Mouse (Mus musculus) ES-E14 (cell line): Measurements from ENCODE around the gene Ubl5. TPM values are rescaled to one million over a fixed set of nuclear protein-coding genes. Genes with fewer than 3 reads are reported as not detected.

Experiments used
- DNase-seq: peaks from one replicate; pipeline ENCODE4 v3.0.0-alpha.2; 2013; ENCODE audit warnings: low read depth, low spot score
- H3K27ac ChIP-seq: 2 replicates; pipeline ENCODE4 v1.5.1; 2012; ENCODE audit warnings: low read depth, mild to moderate bottlenecking, low read length, moderate library complexity, mixed read lengths; ENCODE audit not compliant: poor library complexity, insufficient read depth, severe bottlenecking
- H3K36me3 ChIP-seq: 2 replicates; pipeline ENCODE4 v1.6.1; 2012; ENCODE audit warnings: mild to moderate bottlenecking, low read length, moderate library complexity, mixed read lengths; ENCODE audit not compliant: control insufficient read depth, poor library complexity, insufficient read depth, severe bottlenecking
- H3K4me1 ChIP-seq, 2 experiments: fragments of 150-350 bp in 1 of 2; sonication (generic) in 1 of 2; 2 replicates each; pipeline ENCODE4 v1.6.1; 2012; ENCODE audit warnings: low read length in 2 of 2, mild to moderate bottlenecking in 1 of 2, mixed read lengths in 1 of 2; ENCODE audit not compliant: control insufficient read depth in 2 of 2, insufficient read depth in 2 of 2, poor library complexity in 1 of 2
- H3K4me3 ChIP-seq, 2 experiments: fragments of 150-350 bp in 1 of 2; sonication (generic) in 1 of 2; 2 replicates each; pipeline ENCODE4 v1.5.1; 2012; ENCODE audit warnings: low read length in 2 of 2, low read depth in 1 of 2, mild to moderate bottlenecking in 1 of 2, mixed read lengths in 1 of 2; ENCODE audit not compliant: insufficient read depth in 1 of 2, poor library complexity in 1 of 2, severe bottlenecking in 1 of 2
- H3K9ac ChIP-seq: 2 replicates; pipeline ENCODE4 v1.6.1; 2012; ENCODE audit warnings: low read depth, mild to moderate bottlenecking, low read length, mixed read lengths; ENCODE audit not compliant: poor library complexity, insufficient read depth, severe bottlenecking
- H3K9me3 ChIP-seq: fragments of 150-350 bp; sonication (generic); 2 replicates; pipeline ENCODE4 v1.6.1; 2012; ENCODE audit warnings: low read depth, mild to moderate bottlenecking, low read length; ENCODE audit not compliant: control insufficient read depth, insufficient read depth
- CHD2 ChIP-seq: IDR thresholded peaks from 2 replicates; pipeline ENCODE4 v1.6.1; 2014; ENCODE audit warnings: mild to moderate bottlenecking, low read depth, low read length, inconsistent platforms
- HCFC1 ChIP-seq: IDR thresholded peaks from 2 replicates; pipeline ENCODE4 v1.6.1; 2012; ENCODE audit warnings: low read length, inconsistent platforms, borderline replicate concordance; ENCODE audit not compliant: insufficient read depth
- MAFK ChIP-seq: IDR thresholded peaks from 2 replicates; pipeline ENCODE4 v1.6.1; 2014; ENCODE audit warnings: mild to moderate bottlenecking, low read depth, low read length, inconsistent platforms; ENCODE audit not compliant: insufficient read depth
- ZC3H11A ChIP-seq: IDR thresholded peaks from 2 replicates; pipeline ENCODE4 v1.6.1; 2012; ENCODE audit warnings: low read depth, mild to moderate bottlenecking, inconsistent platforms, low read length, borderline replicate concordance
- ZNF384 ChIP-seq: IDR thresholded peaks from 2 replicates; pipeline ENCODE4 v1.6.1; 2012; ENCODE audit warnings: low read depth, low read length, inconsistent platforms
- in situ Hi-C, 2 experiments: fragments of 600-800 bp; cut with MboI; formaldehyde crosslinking; loops; one replicate each; pipeline ENCODE4 v1.15.1; 2025; ENCODE audit warnings: low sequenced_read_pairs in 2 of 2, inconsistent platforms in 1 of 2; ENCODE audit not compliant: unreplicated experiment in 2 of 2
- total RNA-seq: library from RNA; depleted of rRNA; stranded (reverse); fragments of 300-350 nt; gene quantifications from 2 replicates; pipeline ENCODE4 v1.2.3, GENCODE M21; 2012

Gene Ubl5
- total RNA-seq, 1 experiment = 224 TPM

DNA sequence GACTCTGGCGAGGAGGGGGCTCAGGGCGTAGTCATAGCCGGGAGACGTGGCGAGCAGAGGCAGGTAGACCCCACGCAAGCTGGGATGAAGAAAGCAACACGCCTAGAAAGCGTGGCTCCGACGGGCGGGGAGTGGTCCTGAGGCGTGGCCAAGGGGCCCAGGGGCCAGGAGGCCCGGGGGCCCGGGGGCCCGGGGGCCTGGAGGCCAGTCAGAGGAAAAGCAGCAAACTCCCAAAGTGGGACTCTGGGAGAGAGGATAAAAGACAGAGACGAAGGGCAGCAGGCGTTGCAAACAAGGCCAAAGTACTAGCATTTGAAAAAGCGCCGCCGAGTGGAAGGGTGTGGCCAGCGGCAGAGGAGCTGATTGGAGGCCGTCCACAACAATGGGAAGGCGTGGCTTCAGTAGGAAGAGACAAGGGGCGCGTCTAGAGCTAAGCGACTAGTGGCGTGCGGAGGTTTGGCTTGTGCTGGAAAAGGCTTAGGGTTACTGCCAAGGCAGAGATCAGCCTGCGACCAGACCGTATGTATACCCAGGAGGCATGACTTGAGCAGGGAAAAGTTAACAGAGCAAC, 303 bp downstream of the Ubl5 start:
- TF ChIP-seq ZC3H11A = no peak
- TF ChIP-seq MAFK = no peak
- no peak for TF ChIP-seq CHD2
- TF ChIP-seq HCFC1 = no peak
- TF ChIP-seq ZNF384 = no peak
- peaks cover 2% of the 10 kb centered on the region; the same call in 1 of the 2 replicates for H3K36me3 ChIP-seq
- no peaks in the 10 kb centered on the region for H3K9me3 ChIP-seq
- peaks cover 3 to 13% of the 10 kb centered on the region in 2 experiments; a peak in 1 of 4 replicates for H3K4me1 ChIP-seq
- peak overlapping the region; percentile 69 for H3K27ac ChIP-seq
- in situ Hi-C loops = loop anchor here in 1 of 2 experiments (25.0 kb wide), 1 partner anchor 181 kb away; the partner anchor contains the start of gene Zfp26
- H3K4me3 ChIP-seq = peak overlapping the region; percentile 85 to 98
- peak; percentile 88 for DNase-seq
- H3K9ac ChIP-seq = peak overlapping the region; percentile 68

GRCm38 (mm10) chr9:20643781-20644180, 1.1 kb downstream of the Ubl5 start:
- Histone ChIP-seq H3K4me1 (peaks cover 3 to 8% of the 10 kb centered on the region in 2 experiments; a peak in 1 of 4 replicates), H3K36me3 (peaks cover 2% of the 10 kb centered on the region; the same call in 1 of the 2 replicates), H3K4me3 (peak overlapping the region; percentile 85 to 98), H3K9me3 (no peaks in the 10 kb centered on the region), H3K9ac (peak overlapping the region; percentile 26), H3K27ac (no peak overlapping the region)
- in situ Hi-C loops = loop anchor here in 1 of 2 experiments (25.0 kb wide), 1 partner anchor 181 kb away; the partner anchor contains the start of gene Zfp26
- TF ChIP-seq MAFK (no peak), ZC3H11A (no peak), ZNF384 (no peak), HCFC1 (no peak), CHD2 (no peak)
- DNase-seq = no peak

DNA sequence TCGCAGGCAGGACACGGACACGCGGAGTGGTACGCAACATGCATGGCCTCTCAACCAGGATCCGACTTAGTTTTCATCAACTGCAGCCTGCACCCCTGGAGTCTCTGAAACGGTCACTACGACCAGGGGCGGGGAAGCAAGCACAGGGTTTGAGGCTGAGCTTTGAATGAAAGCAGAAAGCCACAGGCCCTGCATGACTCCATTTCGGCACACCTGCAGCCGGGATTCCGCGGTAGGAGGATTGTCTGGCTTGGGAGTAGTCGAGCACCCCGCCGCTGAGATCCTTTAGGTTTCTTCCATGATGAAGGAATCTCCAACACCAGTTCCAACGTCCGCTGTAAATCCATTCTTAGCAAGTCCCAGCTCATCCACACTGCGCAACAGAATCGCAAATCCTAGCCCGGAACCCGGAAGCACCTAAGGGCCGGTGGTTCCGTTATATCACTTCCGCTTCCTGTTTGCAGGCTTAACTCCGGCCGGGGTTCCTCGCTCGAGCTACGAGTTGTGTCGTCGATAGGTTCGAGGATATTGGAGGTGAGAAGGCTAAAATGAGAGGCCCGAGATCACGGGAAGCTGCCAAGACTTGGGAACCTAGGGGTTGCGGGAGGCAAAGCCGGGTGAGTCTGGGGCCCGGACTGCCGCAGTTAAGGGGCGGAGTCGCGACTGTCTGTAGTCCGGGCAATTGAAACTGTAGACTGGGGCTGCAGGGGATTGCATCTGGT, 1.8 kb downstream of the Ubl5 start, which contains the start of gene Fbxl12:
TSS of gene Fbxl12 (minus strand) at position 408 of the 722 bp plus-strand sequence.
- no peaks in the 10 kb centered on the region for H3K9me3 ChIP-seq
- peak within 1 kb of the TSS; percentile 85 to 98 for H3K4me3 ChIP-seq
- H3K27ac ChIP-seq = 0 out of 2 replicates have a peak within 1 kb of the TSS, but pooled peaks have one; percentile 30
- peaks cover 3 to 4% of the 10 kb centered on the region in 2 experiments; a peak in 1 of 4 replicates for H3K4me1 ChIP-seq
- peaks cover 2% of the 10 kb centered on the region; the same call in 1 of the 2 replicates for H3K36me3 ChIP-seq
- no peak for TF ChIP-seq MAFK
- TF ChIP-seq HCFC1 = peak; percentile 57; the same call in 1 of the 2 replicates
- H3K9ac ChIP-seq = peak within 1 kb of the TSS; percentile 83
- peak; percentile 57 for DNase-seq
- in situ Hi-C loops = loop anchor here in 1 of 2 experiments (25.0 kb wide), 1 partner anchor 182 kb away; the partner anchor contains the start of gene Zfp26

- TF ChIP-seq ZC3H11A (no peak), CHD2 (no peak), MAFK (no peak), HCFC1 (no peak), ZNF384 (no peak)
- H3K9me3 ChIP-seq = no peaks in the 10 kb centered on the region
- H3K4me1 ChIP-seq = peaks cover 3 to 4% of the 10 kb centered on the region in 2 experiments; a peak in 1 of 4 replicates
- peak overlapping the region; percentile 83 for H3K9ac ChIP-seq
- in situ Hi-C loops = loop anchor here in 1 of 2 experiments (25.0 kb wide), 1 partner anchor 183 kb away; the partner anchor contains the start of gene Zfp26
- no peak overlapping the region for H3K27ac ChIP-seq
- peak overlapping the region; percentile 85 to 98 for H3K4me3 ChIP-seq
- H3K36me3 ChIP-seq = peaks cover 2% of the 10 kb centered on the region; the same call in 1 of the 2 replicates
- no peak for DNase-seq
These were observed 2.4 kb downstream of the Ubl5 start for GRCm38 (mm10) chr9:20645121-20645520.
